40 mouse cellular contexts compared by ENCODE assay signal in genomic region chr7:102958593-102958992, GRCm38 (mm10). TPM values are rescaled to one million over a fixed set of nuclear protein-coding genes. Genes with fewer than 3 reads are reported as not detected.
DNase-seq lines count a peak whose midpoint lies in the region; ATAC-seq and TF ChIP-seq lines count a peak whose summit lies in the region.
"Had no signal": no experiment of that assay in that cellular context is flagged by ENCODE, and none has a peak within 500 bp of the region (broad histone marks: within the 10 kb centered on the region; RNA-seq: fewer than 3 reads in every experiment).

Gene Olfr575 (minus strand): TSS chr7:102958775.

- no peaks in the 10 kb centered on the region for H3K27me3 ChIP-seq in heart, embryonic 10.5 days (ENCODE audit: insufficient read depth, poor library complexity, severe bottlenecking)
- H3K27me3 ChIP-seq in liver, embryonic 13.5 days: no peaks in the 10 kb centered on the region
- H3K27me3 ChIP-seq in forebrain, postnatal 0 days (ENCODE audit: insufficient read depth, low read length): no peaks in the 10 kb centered on the region
- H3K27me3 ChIP-seq: forebrain, embryonic 13.5 days; intestine, embryonic 15.5 days; limb, embryonic 15.5 days; lung, embryonic 15.5 days had no signal

- WGBS in heart, embryonic 10.5 days: 48% methylated on average over 1 of the region's 1 CpGs
- 8% methylated on average over 1 of the region's 1 CpGs for WGBS in liver, embryonic 13.5 days (ENCODE audit: insufficient replicate concordance)
- WGBS in forebrain, postnatal 0 days: 77% methylated on average over 1 of the region's 1 CpGs

- no peak for TF ChIP-seq CTCF in forebrain, postnatal 0 days (IDR thresholded peaks at IDR 0.05; ENCODE audit: low read depth)

- no peak within 1 kb of the TSS for H3K4me2 ChIP-seq in liver, embryonic 13.5 days
- H3K4me2 ChIP-seq in forebrain, postnatal 0 days (ENCODE audit: low read depth): no peak within 1 kb of the TSS
- H3K4me2 ChIP-seq: forebrain, embryonic 13.5 days; intestine, embryonic 15.5 days; limb, embryonic 15.5 days; lung, embryonic 15.5 days; midbrain, embryonic 11.5 days had no signal

- DNase-seq in heart, embryonic 10.5 days (ENCODE audit: low spot score): peak; percentile 79
- no peak for DNase-seq in heart, postnatal 36 days
- DNase-seq in 416B (ENCODE audit: low read depth): peak; percentile 2
- peak; percentile 49 for DNase-seq in liver, embryonic 13.5 days
- DNase-seq in forebrain, postnatal 0 days: no peak
- DNase-seq in B cell, adult 2 months: no peak
- DNase-seq in right cerebral cortex, postnatal 25 days: no peak
- DNase-seq: adrenal gland, postnatal 25 days; cerebellum, adult 2 months; cerebellum, postnatal 14 days; gastrocnemius, adult 2 months; gastrocnemius, postnatal 36 days; heart, postnatal 10 days; kidney, adult 2 months; kidney, postnatal 36 days; right cerebral cortex, adult 18-20 months; right cerebral cortex, postnatal 4 days had no signal

- no peak within 1 kb of the TSS for H3K4me3 ChIP-seq in heart, embryonic 10.5 days
- no peak within 1 kb of the TSS for H3K4me3 ChIP-seq in liver, embryonic 13.5 days (replicated peaks)
- no peak within 1 kb of the TSS for H3K4me3 ChIP-seq in forebrain, postnatal 0 days (ENCODE audit: low read depth, low read length)
- H3K4me3 ChIP-seq: forebrain, embryonic 13.5 days; gastrocnemius, adult 2 months; intestine, embryonic 15.5 days; layer of hippocampus, adult 2 months; limb, embryonic 10.5 days; limb, embryonic 15.5 days; lung, embryonic 15.5 days had no signal

- intact Hi-C loops in heart, postnatal 36 days (cut with DNase I): no loop called here

- peak; percentile 69; the same call in 1 of the 2 replicates for ATAC-seq in erythroblast, adult 5-6 weeks (replicated peaks; ENCODE audit: low FRiP score, poor library complexity, severe bottlenecking)
- ATAC-seq in liver, embryonic 13.5 days (ENCODE audit: low read depth): peak; percentile 95
- ATAC-seq in forebrain, postnatal 0 days: no peak
- ATAC-seq: forebrain, embryonic 13.5 days; hindbrain, postnatal 0 days; intestine, embryonic 15.5 days; midbrain, embryonic 16.5 days had no signal

- no peaks in the 10 kb centered on the region for H3K36me3 ChIP-seq in heart, embryonic 10.5 days
- no peaks in the 10 kb centered on the region for H3K36me3 ChIP-seq in liver, embryonic 13.5 days
- H3K36me3 ChIP-seq in forebrain, postnatal 0 days (ENCODE audit: insufficient read depth): no peaks in the 10 kb centered on the region
- H3K36me3 ChIP-seq: intestine, embryonic 15.5 days; limb, embryonic 10.5 days; limb, embryonic 15.5 days; lung, embryonic 15.5 days had no signal

- H3K9me3 ChIP-seq in heart, embryonic 10.5 days: no peaks in the 10 kb centered on the region
- no peaks in the 10 kb centered on the region for H3K9me3 ChIP-seq in liver, embryonic 13.5 days (replicated peaks)
- no peaks in the 10 kb centered on the region for H3K9me3 ChIP-seq in forebrain, postnatal 0 days (ENCODE audit: low read length)
- H3K9me3 ChIP-seq: forebrain, embryonic 13.5 days; intestine, embryonic 15.5 days; limb, embryonic 10.5 days; limb, embryonic 15.5 days; lung, embryonic 15.5 days had no signal

- no peak within 1 kb of the TSS for H3K9ac ChIP-seq in liver, embryonic 13.5 days
- H3K9ac ChIP-seq in forebrain, postnatal 0 days: no peak within 1 kb of the TSS
- H3K9ac ChIP-seq: forebrain, embryonic 13.5 days; intestine, embryonic 15.5 days; limb, embryonic 15.5 days; lung, embryonic 15.5 days had no signal

- H3K27ac ChIP-seq in heart, embryonic 10.5 days: no peak within 1 kb of the TSS
- peak within 1 kb of the TSS; percentile 73 for H3K27ac ChIP-seq in liver, embryonic 13.5 days
- H3K27ac ChIP-seq in forebrain, postnatal 0 days (ENCODE audit: low read depth, low read length): no peak within 1 kb of the TSS
- H3K27ac ChIP-seq: forebrain, embryonic 13.5 days; gastrocnemius, adult 2 months; hindbrain, postnatal 0 days; intestine, embryonic 15.5 days; layer of hippocampus, adult 2 months; limb, embryonic 10.5 days; limb, embryonic 15.5 days; lung, embryonic 15.5 days had no signal

- no peaks in the 10 kb centered on the region for H3K4me1 ChIP-seq in heart, embryonic 10.5 days
- peaks cover 9% of the 10 kb centered on the region; the same call in 1 of the 2 replicates for H3K4me1 ChIP-seq in liver, embryonic 13.5 days (replicated peaks)
- no peaks in the 10 kb centered on the region for H3K4me1 ChIP-seq in forebrain, postnatal 0 days (ENCODE audit: insufficient read depth)
- H3K4me1 ChIP-seq: forebrain, embryonic 13.5 days; intestine, embryonic 15.5 days; limb, embryonic 10.5 days; limb, embryonic 15.5 days; lung, embryonic 15.5 days had no signal

RNA-seq across cellular contexts. Expression of gene Olfr575, which starts in this region (rescaled TPM):
- not detected in 2 replicates for polyA plus RNA-seq in heart, embryonic 10.5 days (2016; fragmentation: Nextera tagmentation; extraction: Ambion mirVana)
- total RNA-seq in heart, postnatal 36 days (2021): not detected
- not detected in 2 replicates for total RNA-seq in erythroblast, adult 5-6 weeks (2015; ENCODE audit: low replicate concordance)
- not detected in 2 replicates for total RNA-seq in erythroblast, adult 5-6 weeks (2017; ENCODE audit: low replicate concordance)
- not detected in 2 replicates for polyA plus RNA-seq in liver, embryonic 13.5 days (2015; fragmentation: Nextera tagmentation; extraction: Ambion mirVana)
- total RNA-seq in forebrain, postnatal 0 days (2014; rRNA removed): not detected in 2 replicates
- not detected in 2 replicates for polyA plus RNA-seq in forebrain, postnatal 0 days (2015; fragmentation: Nextera tagmentation; extraction: Ambion mirVana)
- total RNA-seq: adrenal gland, adult 18-20 months; adrenal gland, postnatal 25 days; gastrocnemius, adult 2 months; gastrocnemius, postnatal 36 days; heart, adult 8-10 months; heart, postnatal 10 days; hindbrain, postnatal 0 days; layer of hippocampus, adult 2 months; layer of hippocampus, postnatal 25 days; megakaryocyte progenitor cell, adult 5-6 weeks; neutrophil, adult 5-6 weeks had no signal
- polyA plus RNA-seq: cerebellum, adult 2 months; cortical plate, adult 2 months; embryonic facial prominence, embryonic 14.5 days; forebrain, embryonic 13.5 days; hindbrain, embryonic 11.5 days; hindbrain, postnatal 0 days; intestine, embryonic 15.5 days; kidney, adult 2 months; kidney, embryonic 16.5 days; limb, embryonic 10.5 days; limb, embryonic 15.5 days; lung, embryonic 15.5 days; midbrain, embryonic 11.5 days; midbrain, embryonic 16.5 days; neural tube, embryonic 11.5 days; spleen, adult 2 months; testis, adult 2 months; urinary bladder, adult 2 months had no signal

Comparison
In these comparisons a context has a peak if more than half of its experiments do, and no peak if none do; other contexts are left out.
1. Peak in DNase-seq in heart, embryonic 10.5 days; RNA of the gene not detected or under 1 TPM.
2. Peak in ATAC-seq in erythroblast, adult 5-6 weeks; RNA of the gene not detected or under 1 TPM.
3. Peak in DNase-seq, ATAC-seq and H3K27ac ChIP-seq in liver, embryonic 13.5 days; RNA of the gene not detected or under 1 TPM.